Mouse (Mus musculus) C2C12 (cell line): ENCODE results near the gene Mapre3. TPM values are rescaled to one million over a fixed set of nuclear protein-coding genes. Genes with fewer than 3 reads are reported as not detected.

Experiments used
- H3K27me3 ChIP-seq: one replicate; pipeline ENCODE4 v1.6.1; 2011; ENCODE audit not compliant: control insufficient read depth, insufficient read depth, insufficient read length
- H3K36me3 ChIP-seq: one replicate; pipeline ENCODE4 v1.6.1; 2011; ENCODE audit not compliant: control insufficient read depth, insufficient read depth
- H3K4me3 ChIP-seq: one replicate; pipeline ENCODE4 v1.5.1; 2011; ENCODE audit warnings: mild to moderate bottlenecking, control low read depth; ENCODE audit not compliant: poor library complexity, insufficient read depth, severe bottlenecking
- H3K79me2 ChIP-seq: one replicate; pipeline ENCODE4 v1.6.1; 2011; ENCODE audit not compliant: control insufficient read depth, insufficient read depth
- H3K79me3 ChIP-seq: one replicate; pipeline ENCODE4 v1.6.1; 2011; ENCODE audit warnings: low read depth, control low read depth
- H3ac ChIP-seq: one replicate; pipeline ENCODE3; 2011; ENCODE audit warnings: low read depth; ENCODE audit not compliant: control insufficient read depth, insufficient read length
- CEBPB ChIP-seq: IDR thresholded peaks from one replicate; pipeline ENCODE4 v1.6.1; 2011; ENCODE audit warnings: low read depth, mild to moderate bottlenecking, control low read depth, moderate library complexity
- CTCF ChIP-seq: IDR thresholded peaks from one replicate; pipeline ENCODE4 v1.5.1; 2011; ENCODE audit not compliant: control insufficient read depth, insufficient read depth, insufficient read length
- FOSL1 ChIP-seq: IDR thresholded peaks from one replicate; pipeline ENCODE4 v1.8.0; 2011; ENCODE audit warnings: mild to moderate bottlenecking, low read length; ENCODE audit not compliant: poor library complexity, insufficient read depth, severe bottlenecking
- MAX ChIP-seq: IDR thresholded peaks from one replicate; pipeline ENCODE4 v1.6.1; 2011; ENCODE audit warnings: mild to moderate bottlenecking, control low read depth
- MYOD1 ChIP-seq: IDR thresholded peaks from one replicate; pipeline ENCODE4 v1.6.1; 2011; ENCODE audit warnings: low read depth; ENCODE audit not compliant: control insufficient read depth, insufficient read length
- MYOG ChIP-seq: IDR thresholded peaks from one replicate; pipeline ENCODE4 v1.6.1; 2011; ENCODE audit not compliant: control insufficient read depth, insufficient read length; ENCODE audit errors: extremely low read depth
- USF1 ChIP-seq: IDR thresholded peaks from one replicate; pipeline ENCODE4 v1.6.1; 2011; ENCODE audit warnings: low read depth, mild to moderate bottlenecking, control low read depth, moderate library complexity
- long read RNA-seq, 2 experiments: library from polyadenylated mRNA; unstranded; transcript quantifications; one replicate each; pipeline ENCODE4 v2.0.0; 2019 to 2020
- polyA plus RNA-seq: library from polyadenylated mRNA; unstranded; fragments of >200 nt; fragmentation: generic; extraction: Trizol; gene quantifications from one replicate; pipeline ENCODE4 v1.2.1, GENCODE M21; 2012; ENCODE audit warnings: missing spikeins

The Mapre3 gene
- 12.0 TPM for polyA plus RNA-seq
- long read RNA-seq, experiment 1, transcript Mapre3-202 (7 exons, 1,816 nt) = minor isoform, 7 of 28 reads
- long read RNA-seq, experiment 1, transcript Mapre3-201 (7 exons, 2,021 nt) = major isoform, 21 of 28 reads
- long read RNA-seq, experiment 1, partial matches to known transcripts = 0 of 28 reads
- long read RNA-seq, experiment 1, other reads (novel, unspliced or antisense) = 0 of 28 reads
- long read RNA-seq, experiment 2, transcript Mapre3-201 (7 exons, 2,021 nt) = minor isoform, 38 of 83 reads
- long read RNA-seq, experiment 2, transcript Mapre3-202 (7 exons, 1,816 nt) = major isoform, 39 of 83 reads
- long read RNA-seq, experiment 2, partial matches to known transcripts = 1 of 83 reads
- long read RNA-seq, experiment 2, other reads (novel, unspliced or antisense) = 5 of 83 reads

DNA sequence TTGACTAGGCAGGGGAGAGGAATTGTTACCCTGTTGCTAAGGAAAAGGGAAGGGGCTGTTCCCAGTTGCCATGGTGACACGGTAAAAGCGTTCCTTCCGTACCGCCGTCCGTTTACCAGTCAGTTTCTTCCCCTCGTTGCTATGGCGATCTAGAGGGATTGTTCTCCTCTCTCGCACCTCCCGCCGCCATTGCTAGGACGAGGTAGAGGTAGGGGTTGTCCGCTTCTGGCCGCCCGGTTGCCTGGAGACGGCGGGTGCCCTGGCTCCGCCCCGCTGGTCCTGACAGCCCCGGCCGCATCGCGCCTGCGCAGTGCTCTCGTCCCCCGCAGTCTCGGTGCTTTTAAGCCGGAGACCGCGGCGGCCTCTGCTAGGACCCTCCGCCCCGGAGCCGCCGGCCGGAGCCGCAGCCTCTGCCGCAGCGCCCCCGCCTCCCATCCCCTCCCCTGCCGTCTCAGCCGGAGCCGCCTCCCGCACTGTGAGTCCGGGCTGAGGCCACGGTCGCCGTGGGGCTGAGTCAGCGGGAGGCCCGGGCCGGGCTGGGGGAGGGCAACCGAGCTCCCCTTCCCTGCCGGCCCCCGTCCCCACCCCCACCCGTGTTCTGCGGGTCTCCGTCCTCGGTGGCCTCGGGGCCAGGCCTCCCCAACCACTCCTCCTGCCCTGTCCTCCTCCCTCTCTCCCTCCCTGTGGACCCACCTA is at the start of gene Mapre3:
Gene Mapre3 (plus strand): TSS at position 218 of the 696 bp plus-strand sequence.
- H3K79me3 ChIP-seq = peaks cover 3% of the 10 kb centered on the region
- H3K79me2 ChIP-seq = peaks cover 5% of the 10 kb centered on the region
- H3K27me3 ChIP-seq = peaks cover 18% of the 10 kb centered on the region
- peak within 1 kb of the TSS; percentile 65 for H3K4me3 ChIP-seq
- peak within 1 kb of the TSS; percentile 78 for H3ac ChIP-seq
- H3K36me3 ChIP-seq = no peaks in the 10 kb centered on the region
- TF ChIP-seq MAX (no peak), CTCF (no peak), MYOD1 (no peak), CEBPB (no peak), FOSL1 (no peak), MYOG (no peak), USF1 (no peak)

DNA sequence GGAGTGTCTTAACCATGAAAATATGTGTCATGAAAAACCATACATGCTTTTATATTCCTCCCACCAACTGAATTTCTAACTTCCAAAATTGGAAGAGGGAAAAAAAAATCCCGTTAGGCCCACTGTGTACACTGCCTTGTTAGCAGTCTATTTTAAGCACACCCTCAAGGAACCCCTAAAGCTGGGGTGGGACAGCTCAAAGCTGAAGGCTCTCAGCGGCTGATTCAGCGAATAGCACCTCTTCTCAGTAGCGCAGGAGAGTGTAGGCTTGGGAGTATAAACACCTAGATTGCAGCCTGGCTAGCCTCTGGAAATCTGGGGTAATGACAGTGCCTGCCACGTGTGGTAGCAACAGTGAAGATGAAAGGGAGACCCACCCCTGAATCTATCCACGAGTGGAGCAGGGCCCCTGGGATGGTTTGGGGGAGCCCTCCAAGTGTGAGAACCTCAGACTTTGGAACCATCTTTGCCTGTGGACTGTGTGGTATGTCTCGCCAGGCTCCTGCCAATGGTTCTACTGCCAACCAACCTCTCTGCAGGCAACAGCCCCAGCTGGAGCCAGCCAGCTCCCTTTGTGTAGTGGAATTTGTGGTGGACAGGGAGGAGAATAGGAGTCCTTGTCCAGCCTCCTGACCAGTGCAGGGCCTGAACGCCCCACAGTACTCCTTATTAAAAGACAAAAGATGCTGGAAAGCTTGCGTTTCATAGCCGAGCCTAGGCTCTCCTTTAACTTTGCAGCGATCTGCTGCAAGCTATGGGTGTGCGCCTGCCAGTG is 48.7 kb upstream of the Mapre3 start:
- Histone ChIP-seq H3K79me3 (no peaks in the 10 kb centered on the region), H3K27me3 (peaks cover 59% of the 10 kb centered on the region), H3K4me3 (no peak overlapping the region), H3K36me3 (no peaks in the 10 kb centered on the region), H3K79me2 (no peaks in the 10 kb centered on the region), H3ac (no peak overlapping the region)
- TF ChIP-seq CTCF = no peak
- TF ChIP-seq FOSL1 = no peak
- no peak for TF ChIP-seq USF1
- TF ChIP-seq CEBPB = no peak
- no peak for TF ChIP-seq MYOD1
- TF ChIP-seq MAX = no peak

DNA sequence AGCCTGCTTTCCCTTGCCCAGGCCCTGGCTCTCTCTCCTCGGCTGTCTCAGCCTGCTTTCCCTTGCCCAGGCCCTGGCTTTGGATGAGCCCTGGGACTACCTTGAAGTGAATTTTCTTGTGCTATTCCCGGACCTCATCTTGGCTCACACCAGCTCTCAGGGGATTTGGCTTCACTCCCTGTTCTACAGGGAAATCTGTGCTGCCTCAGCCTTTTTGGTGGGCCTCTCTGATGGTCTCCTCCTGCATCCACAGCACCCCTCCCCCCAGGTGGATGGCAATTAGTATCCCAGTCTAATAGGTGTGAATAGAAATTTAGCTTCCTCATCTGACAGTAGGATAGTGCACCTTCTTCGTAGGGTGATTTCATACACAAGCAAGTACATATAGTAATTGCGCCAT is 46.4 kb upstream of the Mapre3 start:
- H3K27me3 ChIP-seq = peaks cover 64% of the 10 kb centered on the region
- H3K36me3 ChIP-seq = no peaks in the 10 kb centered on the region
- no peak overlapping the region for H3ac ChIP-seq
- no peaks in the 10 kb centered on the region for H3K79me3 ChIP-seq
- no peak for TF ChIP-seq FOSL1
- TF ChIP-seq CTCF = no peak
- no peak for TF ChIP-seq MYOD1
- no peak for TF ChIP-seq MYOG
- TF ChIP-seq USF1 = no peak
- TF ChIP-seq MAX = no peak
- H3K4me3 ChIP-seq = no peak overlapping the region
- no peaks in the 10 kb centered on the region for H3K79me2 ChIP-seq

DNA sequence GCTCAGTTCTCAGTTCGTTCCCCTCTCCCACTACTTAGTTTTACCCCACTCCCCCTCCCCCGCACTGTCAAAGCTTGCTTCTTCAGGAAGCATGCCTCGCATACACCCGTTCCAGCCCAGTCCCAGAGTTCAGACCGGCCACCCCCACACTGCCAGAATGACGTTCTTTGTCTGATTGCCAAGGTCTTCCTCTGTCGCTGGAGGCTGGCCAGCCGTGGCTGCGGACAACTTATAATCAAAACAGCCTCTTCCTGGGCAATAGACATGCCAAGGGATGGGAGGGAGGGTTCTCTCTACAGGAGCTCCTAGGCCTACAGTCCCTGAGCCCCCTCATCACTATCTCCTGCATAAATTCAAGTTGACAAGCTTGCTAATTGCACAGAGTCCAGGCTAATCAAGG is 45.8 kb upstream of the Mapre3 start:
- Histone ChIP-seq H3K4me3 (no peak overlapping the region), H3K79me3 (no peaks in the 10 kb centered on the region), H3K36me3 (no peaks in the 10 kb centered on the region), H3ac (no peak overlapping the region), H3K79me2 (no peaks in the 10 kb centered on the region), H3K27me3 (peaks cover 61% of the 10 kb centered on the region)
- TF ChIP-seq MAX = no peak
- TF ChIP-seq MYOG = no peak
- no peak for TF ChIP-seq USF1
- no peak for TF ChIP-seq MYOD1
- TF ChIP-seq CTCF = no peak
- no peak for TF ChIP-seq FOSL1
- TF ChIP-seq CEBPB = no peak

DNA sequence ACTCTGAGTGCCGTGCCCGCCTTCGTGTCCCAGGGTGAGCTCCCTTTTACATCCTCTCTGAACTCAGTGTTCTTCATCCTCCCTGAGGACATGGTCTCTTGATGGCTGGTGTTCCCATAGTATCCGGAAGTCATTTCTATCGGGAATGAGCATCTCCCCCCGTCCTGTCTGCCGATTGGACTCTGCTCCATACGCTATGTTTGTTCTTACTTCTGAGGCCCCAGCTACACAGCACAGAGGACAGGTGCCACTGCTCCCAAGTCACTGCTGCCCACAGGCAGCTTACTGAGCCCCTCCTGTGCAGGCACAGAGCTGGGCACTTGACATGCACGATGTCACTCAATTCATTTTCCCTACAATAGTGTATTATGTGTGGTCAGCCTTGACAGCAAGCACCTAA is 45.4 kb upstream of the Mapre3 start:
- no peak overlapping the region for H3ac ChIP-seq
- TF ChIP-seq MYOD1 (no peak), CTCF (no peak), CEBPB (no peak), USF1 (no peak), MYOG (no peak), FOSL1 (no peak), MAX (no peak)
- no peaks in the 10 kb centered on the region for H3K36me3 ChIP-seq
- H3K79me3 ChIP-seq = no peaks in the 10 kb centered on the region
- no peak overlapping the region for H3K4me3 ChIP-seq
- no peaks in the 10 kb centered on the region for H3K79me2 ChIP-seq
- H3K27me3 ChIP-seq = peaks cover 61% of the 10 kb centered on the region
